Mouse (Mus musculus) MEL (cell line): Measurements from ENCODE around the gene Eri3.

Source experiments
- MYC ChIP-seq: IDR thresholded peaks from 2 replicates; pipeline ENCODE4 v1.6.1; 2011; ENCODE audit warnings: low read depth, mild to moderate bottlenecking, low read length, improper control_type of control experiment, moderate library complexity
- SMC3 ChIP-seq: IDR thresholded peaks from 2 replicates; pipeline ENCODE4 v1.6.1; 2011; ENCODE audit warnings: low read depth, low read length, improper control_type of control experiment

DNA sequence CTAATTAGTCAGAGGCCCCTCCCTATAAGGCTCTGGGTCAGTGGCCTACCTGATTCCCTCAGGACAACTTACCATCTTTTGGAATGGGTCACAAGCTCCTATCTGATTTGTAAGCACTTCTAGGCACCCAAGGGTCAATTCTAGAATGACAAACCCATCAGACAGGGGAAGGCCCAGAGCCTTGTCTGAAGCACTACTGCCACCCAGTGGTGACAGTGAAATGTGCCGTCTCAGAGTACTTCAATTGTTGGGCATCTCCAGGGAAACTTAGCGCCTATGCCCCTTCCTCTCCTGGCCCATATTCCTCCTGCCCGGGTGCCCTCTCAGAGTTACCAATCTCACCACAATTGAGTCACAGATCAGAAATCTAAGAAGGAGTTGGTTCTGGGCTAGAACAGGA, 126.7 kb downstream of the Eri3 start:
- TF ChIP-seq MYC (no peak), SMC3 (peak; percentile 94)
